Mouse (Mus musculus): ENCODE data around the gene Tle4. TPM values are rescaled to one million over a fixed set of nuclear protein-coding genes. Genes with fewer than 3 reads are reported as not detected.
A peak's percentile ranks its signal among the peaks of the same experiment; 100 is the strongest.
"Not testable (repeated sequence)": the region's sequence is repeated elsewhere in the genome, so short reads cannot be mapped to it uniquely, and the experiment has no call there.

The Tle4 gene
- 10 to 100 TPM; 10.2 to 16.2 (median 12.8) TPM for total RNA-seq (2022)

GRCm38 (mm10) chr19:14597917-14598689, at the start of gene Tle4:
Tle4 (minus strand) TSS chr19:14598051.
- DNase-seq, result peak; percentile 100

DNA sequence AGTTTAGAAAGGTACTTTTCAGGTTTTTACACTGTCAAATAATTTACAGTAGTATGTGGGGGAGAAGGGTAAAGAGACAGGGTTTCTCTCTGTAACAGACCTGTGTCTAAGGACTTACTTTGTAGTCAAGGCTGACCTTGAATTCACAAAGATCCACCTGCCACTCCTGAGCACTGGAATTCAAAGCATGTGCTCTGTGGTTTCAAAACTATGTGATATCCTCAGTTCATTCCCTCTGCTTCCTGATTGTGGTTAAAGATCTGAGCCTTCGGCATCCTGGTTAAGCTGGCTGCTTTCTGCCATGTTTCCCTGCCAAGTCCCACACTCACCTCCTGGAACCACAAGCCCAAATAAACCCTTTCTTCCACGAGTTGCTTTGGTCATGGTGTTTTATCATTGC, 47.8 kb upstream of the Tle4 start:
- DNase-seq, result no peak

DNA sequence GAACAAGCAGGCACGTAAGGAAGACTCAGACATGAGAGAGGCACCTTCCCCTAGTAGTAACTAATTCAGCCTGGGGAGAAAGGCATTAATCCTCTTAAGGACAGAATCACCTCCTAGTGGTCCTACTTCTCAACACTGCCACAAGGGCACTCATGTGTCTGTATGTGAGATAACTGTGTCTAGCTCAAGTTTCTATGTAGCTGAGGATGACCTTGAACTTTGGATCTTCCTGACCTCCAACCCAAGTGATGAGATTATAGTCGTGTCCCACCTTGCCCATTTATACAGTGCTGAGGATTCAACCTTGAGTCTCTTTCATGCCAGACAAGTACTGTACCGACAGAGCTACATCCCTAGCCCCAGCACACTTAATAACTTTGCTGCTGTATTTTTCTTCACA, 46.9 kb upstream of the Tle4 start:
- no peak for DNase-seq

DNA sequence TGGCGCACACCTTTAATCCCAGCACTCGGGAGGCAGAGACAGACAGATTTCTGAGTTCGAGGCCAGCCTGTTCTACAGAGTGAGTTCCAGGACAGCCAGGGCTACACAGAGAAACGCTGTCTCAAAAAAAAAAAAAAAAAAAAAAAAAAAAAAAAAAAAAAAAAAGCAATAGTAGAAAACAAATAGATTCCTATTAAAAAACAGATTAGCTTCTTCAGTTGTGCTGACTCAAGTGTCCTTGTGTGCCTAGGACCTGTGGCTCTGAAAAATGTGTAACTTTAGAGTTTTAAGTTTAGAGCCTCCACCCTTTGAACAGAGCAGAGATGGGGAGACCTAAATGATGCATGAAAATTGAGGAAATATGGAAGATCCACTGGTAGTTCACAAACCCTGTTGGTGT, 45.2 kb upstream of the Tle4 start:
- DNase-seq, result not testable (repeated sequence)

GRCm38 (mm10) chr19:14642663-14643062, 44.8 kb upstream of the Tle4 start:
- no peak for DNase-seq

DNA sequence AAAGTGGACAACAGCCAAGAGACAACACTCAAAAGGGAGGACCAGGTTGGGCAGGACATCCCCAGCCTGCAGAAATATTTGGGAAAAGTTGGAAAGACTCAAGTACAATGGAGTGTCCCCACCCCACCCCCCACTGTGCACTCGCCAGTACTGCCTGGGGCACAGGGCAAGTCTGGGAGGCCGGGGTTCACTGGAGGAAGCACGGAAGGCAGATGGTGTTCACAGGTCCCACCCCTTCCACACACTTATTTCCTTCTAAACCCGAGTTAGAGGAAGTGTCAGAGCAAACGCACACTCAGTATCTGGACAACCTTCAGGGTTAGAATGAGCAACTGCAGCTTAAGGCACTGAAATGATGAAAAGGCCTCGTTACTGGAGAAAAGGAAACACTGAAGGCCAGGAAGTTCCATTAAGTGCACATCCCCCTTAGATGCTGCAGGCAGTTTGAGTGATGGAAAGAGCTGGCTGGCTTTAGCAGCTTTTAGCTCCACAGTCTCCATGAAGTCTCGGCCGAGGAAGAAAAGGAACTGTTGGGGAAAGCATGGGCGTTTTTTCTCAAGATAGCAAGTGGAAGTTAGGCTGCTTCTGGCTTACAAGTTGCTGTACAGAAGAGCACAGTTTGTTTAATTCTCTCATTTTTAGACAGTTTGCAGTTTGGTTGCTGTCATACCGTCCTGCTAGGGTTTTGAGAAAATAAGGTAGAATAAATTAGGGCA, 37.5 kb upstream of the Tle4 start:
- no peak for DNase-seq

DNA sequence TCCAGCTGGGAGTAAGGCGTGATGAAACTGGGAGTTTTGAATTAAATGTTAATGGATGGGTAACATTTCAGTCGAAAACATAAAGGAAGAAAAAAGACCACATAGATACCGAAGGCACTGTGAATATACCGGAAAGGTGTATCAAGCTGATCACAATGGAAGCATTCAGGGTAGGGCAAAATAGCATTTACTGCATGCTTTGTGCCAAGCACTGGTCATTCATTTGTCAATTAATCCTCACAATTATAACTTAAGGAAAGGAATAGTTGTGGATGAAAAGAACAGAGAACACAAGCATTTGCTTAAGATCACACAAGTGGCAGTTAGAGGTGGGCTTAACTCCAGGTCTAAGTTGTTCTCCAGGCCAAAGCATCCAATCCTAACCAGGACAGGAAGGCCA, 25.5 kb upstream of the Tle4 start:
- DNase-seq, result no peak

DNA sequence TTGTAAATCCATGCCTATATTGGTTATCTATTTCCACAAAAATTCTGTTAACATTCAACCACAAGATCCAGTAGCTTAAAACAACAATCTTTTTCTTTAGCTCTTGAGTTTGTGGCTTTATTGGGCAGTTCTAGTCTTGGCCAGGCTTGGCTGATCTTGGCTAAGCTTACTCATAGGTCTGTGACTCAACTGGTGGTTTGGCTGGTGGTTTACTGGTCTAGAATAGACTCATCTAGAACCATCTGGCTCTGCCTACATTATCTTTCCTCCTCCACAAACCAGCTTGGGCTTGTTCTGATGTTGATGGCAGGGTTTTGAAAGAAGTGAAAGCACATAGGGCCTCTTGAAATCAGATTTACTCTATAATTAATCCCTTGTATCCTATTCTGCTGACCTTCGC, 22.7 kb upstream of the Tle4 start:
- no peak for DNase-seq

- DNase-seq, result no peak
Observed at GRCm38 (mm10) chr19:14619814-14620213, 22.0 kb upstream of the Tle4 start.

- no peak for DNase-seq
Observed at GRCm38 (mm10) chr19:14614816-14615215, 17.0 kb upstream of the Tle4 start.

DNA sequence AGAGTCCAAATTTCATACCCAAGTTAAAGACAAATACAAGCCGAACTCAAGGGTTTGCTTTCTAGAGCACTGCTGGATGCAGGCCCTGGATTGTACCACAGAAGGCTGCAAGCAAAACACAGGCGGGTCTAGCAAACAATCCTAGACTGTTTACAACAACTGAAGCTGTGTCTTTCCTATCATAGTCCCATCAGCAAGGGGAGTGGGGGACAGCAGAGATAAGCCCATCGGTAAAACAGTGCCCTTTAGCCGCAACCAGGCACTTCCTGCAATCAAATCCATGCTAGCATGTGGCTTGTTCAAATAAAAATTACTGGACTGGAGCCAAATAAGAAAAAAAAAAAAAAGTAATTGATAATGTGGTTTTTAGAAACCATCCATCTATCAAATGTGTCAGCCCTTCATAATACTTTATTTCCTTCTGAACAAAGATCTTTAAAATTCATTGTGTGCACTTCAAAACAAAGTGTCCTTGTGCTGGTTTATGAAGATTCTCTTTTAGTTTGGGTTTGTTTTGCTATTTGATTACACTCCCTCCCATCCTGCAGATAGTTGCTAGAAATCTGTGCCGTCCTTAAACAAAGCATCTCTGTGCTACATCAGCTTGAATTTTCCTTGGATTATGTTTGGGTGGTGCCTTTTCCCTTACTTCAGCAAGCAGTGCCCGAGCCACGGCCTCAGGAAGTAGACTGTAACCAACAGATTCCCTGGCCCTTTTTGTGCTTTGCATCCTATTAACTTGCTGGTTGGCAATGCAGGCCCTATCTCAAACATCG, 12.9 kb upstream of the Tle4 start:
- DNase-seq, result no peak

GRCm38 (mm10) chr19:14600841-14601240, 3.0 kb upstream of the Tle4 start:
- no peak for DNase-seq

- no peak for DNase-seq
Observed at GRCm38 (mm10) chr19:14600354-14600753, 2.5 kb upstream of the Tle4 start.

DNA sequence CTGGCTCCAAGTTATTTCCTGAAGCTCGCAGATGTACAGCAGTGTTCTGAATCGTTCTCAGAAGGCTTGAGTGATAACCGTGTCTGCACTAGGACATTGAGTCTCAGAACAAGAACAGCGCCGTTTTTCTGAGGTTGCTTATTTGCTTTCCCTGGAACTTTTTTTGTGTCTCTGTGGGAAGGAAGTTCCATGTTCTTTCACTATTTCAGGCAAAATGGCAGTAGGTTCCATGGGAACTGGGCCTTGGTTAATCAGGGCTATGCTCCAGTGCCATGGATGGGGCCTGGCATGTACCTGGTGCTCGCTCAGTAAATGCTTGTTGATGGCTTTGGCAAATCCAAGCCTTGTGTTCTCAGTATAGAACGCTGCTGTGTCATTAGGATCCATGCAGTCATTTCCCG, 2.0 kb upstream of the Tle4 start:
- no peak for DNase-seq

DNA sequence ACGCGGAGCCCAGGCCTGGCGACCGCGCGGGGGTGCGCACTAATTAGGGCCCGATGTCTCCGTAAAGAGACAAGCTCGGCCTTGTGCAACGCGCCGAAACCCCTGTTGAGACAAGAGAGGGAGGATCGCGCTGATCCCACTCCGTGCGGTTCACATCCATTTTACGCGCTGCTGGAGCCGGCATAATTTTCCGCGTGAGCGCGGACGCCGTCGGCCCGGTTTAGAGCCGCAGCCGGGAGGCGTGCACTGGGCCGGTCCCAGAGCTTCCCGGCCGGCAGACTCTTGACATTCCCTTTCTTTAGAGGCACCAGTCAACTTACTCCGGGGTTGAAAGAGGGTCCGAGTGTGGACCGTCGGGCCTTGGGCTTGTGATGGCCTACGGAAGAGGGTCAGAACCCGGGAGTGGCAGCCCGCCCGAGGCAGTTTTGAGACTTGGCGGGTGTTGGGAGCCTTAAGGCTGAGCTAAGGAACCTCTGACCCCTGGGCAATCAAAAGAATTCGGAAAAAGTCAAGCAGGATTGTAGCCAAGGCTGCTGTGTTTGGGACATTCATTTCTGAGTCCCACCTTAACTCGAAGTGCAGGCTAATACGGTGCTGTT, 938 bp upstream of the Tle4 start:
- no peak for DNase-seq

DNA sequence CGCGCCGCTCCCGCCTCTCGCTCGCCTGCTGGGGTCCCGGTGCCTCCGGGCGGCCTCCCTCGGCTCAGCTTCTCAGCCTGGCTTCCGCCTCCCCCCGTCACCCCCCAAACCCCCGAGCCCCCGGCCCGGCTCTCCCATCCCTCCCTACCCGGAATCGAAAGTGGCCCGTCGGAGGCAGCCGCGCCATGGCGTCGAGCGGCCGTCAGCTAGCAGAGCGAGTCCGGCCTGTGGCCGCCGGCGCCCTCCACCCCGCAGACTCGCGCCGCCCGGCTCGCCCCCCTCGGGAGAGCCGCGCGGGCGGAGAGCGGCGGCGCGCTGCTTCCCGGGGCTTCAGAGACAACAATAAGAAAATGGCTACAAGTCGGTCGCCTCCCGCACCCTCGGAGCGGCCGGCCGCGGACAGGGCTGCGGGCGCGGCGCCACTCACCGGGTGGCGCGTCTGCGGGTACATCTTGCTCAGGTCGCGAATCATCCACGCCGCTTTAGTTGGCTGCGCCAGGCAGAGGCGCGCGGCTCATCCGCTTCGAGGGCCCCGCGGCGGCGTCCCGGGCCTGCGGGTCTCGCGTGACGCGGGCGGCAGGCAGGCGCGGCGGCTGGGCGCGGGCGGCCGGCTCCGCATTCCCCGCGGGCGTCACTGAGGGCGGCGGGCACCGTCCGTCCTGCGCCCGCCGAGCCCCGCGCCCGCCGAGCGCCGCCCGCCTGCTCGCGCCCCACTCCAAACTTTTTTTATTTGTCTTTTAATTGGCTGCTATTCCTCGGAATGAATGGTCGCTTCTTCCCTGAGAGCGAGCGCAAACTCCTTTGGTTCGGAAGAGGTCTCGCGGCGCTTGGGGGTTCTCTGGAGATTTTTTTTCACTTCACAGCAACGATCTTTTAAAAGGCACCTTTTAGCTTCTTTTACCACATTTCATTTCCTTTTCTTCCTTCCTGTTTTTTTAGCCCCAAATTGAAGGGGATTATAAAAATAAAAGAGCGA, 622 bp downstream of the Tle4 start:
- DNase-seq, result peak; percentile 14

GRCm38 (mm10) chr19:14596358-14596940, 1.4 kb downstream of the Tle4 start:
- DNase-seq, result no peak

DNA sequence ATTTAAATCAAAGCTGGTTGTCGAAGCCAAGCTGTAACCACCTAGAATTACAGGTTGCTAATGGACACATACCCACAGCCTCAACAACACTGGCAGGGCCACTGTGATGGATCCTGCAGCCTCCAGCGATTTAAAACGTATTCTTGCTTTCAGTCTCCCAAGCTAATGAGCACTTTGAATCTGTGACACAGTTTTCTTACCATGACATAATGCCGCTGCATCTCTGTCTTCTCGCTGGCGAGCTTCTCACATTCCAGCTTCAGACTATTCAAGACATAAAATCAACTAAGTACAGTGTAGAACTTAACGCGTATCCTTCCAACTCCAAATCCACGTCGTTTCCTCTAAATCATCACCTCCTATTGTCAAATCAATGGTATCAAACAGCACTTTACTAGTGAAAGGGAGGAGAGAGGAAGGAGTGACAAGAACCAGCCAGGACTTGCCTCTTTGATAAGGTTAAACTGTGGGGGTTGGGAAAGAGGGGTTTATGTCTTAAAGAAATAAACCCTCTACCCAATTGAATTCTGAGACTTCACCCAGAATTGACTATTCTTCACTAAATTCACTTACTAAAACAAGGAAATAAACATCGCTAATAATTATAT, 2.4 kb downstream of the Tle4 start:
- DNase-seq, result no peak

GRCm38 (mm10) chr19:14594537-14594936, 3.3 kb downstream of the Tle4 start:
- no peak for DNase-seq

DNA sequence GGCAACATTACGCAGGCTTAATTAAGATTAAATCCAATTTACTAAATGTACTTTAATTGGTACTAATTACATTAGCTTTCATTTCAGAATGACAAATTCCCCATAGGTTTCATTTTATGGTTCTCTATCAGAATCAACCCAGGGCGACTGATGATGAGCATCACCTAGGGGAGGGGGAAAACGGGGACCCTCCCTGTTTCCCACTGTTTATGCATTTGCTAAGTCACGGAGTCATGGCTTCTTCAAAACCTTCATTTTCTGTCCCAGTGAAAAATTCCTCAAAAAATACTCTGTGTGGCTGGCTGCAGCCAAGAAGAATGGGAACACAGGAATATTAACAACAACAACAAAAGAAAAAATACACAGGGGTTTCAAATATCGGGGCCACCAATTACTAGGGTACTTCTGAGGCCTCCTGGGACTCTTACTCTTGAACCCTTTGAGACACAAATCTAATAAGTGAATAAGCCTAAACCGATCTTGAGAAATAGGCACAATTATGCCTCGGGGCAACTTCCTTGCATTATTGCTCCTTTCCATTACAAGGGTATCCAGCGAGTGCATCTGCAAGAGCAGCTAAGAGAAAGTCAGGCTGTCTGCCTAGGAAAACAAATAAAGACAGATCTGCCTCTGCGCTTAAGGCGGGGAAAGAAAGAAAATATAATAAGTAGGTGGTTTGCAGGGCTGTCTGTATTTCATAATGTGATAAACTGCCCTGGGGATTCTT, 5.9 kb downstream of the Tle4 start:
- DNase-seq, result no peak
